Mouse (Mus musculus) spleen, adult 2 months (tissue): ENCODE measurements around the gene Akna. TPM values are rescaled to one million over a fixed set of nuclear protein-coding genes. Genes with fewer than 3 reads are reported as not detected.

Experiments used
- DNase-seq, 2 experiments: peaks; one replicate each; pipeline versions ENCODE4 v3.0.0 to v3.0.0-alpha.2; 2012 to 2021; ENCODE audit warnings: low spot score in 2 of 2, low read depth in 1 of 2
- H3K27ac ChIP-seq: fragments of 200-500 bp; 2 replicates; pipeline ENCODE4 v1.5.1; 2012; ENCODE audit warnings: low read length, inconsistent platforms; ENCODE audit not compliant: insufficient read depth
- H3K27me3 ChIP-seq: fragments of 200-500 bp; 2 replicates; pipeline ENCODE4 v1.6.1; 2012; ENCODE audit warnings: mild to moderate bottlenecking, moderate library complexity, low read length, inconsistent platforms; ENCODE audit not compliant: control insufficient read depth, insufficient read depth
- H3K36me3 ChIP-seq: fragments of 200-500 bp; 2 replicates; pipeline ENCODE4 v1.6.1; 2012; ENCODE audit warnings: mild to moderate bottlenecking, low read length, inconsistent platforms; ENCODE audit not compliant: control insufficient read depth, insufficient read depth
- H3K4me1 ChIP-seq: fragments of 200-500 bp; 2 replicates; pipeline ENCODE4 v1.6.1; 2011; ENCODE audit warnings: inconsistent platforms; ENCODE audit not compliant: control insufficient read depth, insufficient read depth, insufficient read length
- H3K4me3 ChIP-seq: fragments of 200-500 bp; 2 replicates; pipeline ENCODE4 v1.5.1; 2011; ENCODE audit warnings: mild to moderate bottlenecking, inconsistent platforms; ENCODE audit not compliant: insufficient read depth, insufficient read length; ENCODE audit errors: extremely low read depth
- CTCF ChIP-seq: fragments of 200-500 bp; IDR thresholded peaks from 2 replicates; pipeline ENCODE4 v1.5.1; 2011; ENCODE audit warnings: mild to moderate bottlenecking, inconsistent platforms; ENCODE audit not compliant: insufficient read depth, insufficient read length, insufficient replicate concordance; ENCODE audit errors: extremely low read depth
- POLR2A ChIP-seq: fragments of 200-500 bp; IDR thresholded peaks from 2 replicates; pipeline ENCODE4 v1.6.1; 2011; ENCODE audit warnings: low read depth, low read length, inconsistent platforms
- WGBS: fragments of 180-500 bp; shearing (Covaris S2); methylation state at CpG from one replicate; pipeline ENCODE4 v1.1.7; 2018; 5-methylcytosine and 5-hydroxymethylcytosine counted together
- polyA plus RNA-seq: library from polyadenylated mRNA; depleted of rRNA; stranded (reverse); fragments of >200 nt; gene quantifications from 2 replicates; pipeline ENCODE4 v1.2.3, GENCODE M21; 2012

Akna gene
- polyA plus RNA-seq, 1 experiment: 94.1 TPM

- TF ChIP-seq POLR2A (no peak), CTCF (no peak)
- Histone ChIP-seq H3K36me3 (no peaks in the 10 kb centered on the region), H3K27ac (no peak overlapping the region), H3K4me3 (no peak overlapping the region), H3K4me1 (no peaks in the 10 kb centered on the region), H3K27me3 (no peaks in the 10 kb centered on the region)
- no peak for DNase-seq
- 91% methylated on average over 7 of the region's 7 CpGs for WGBS
Measured at GRCm38 (mm10) chr4:63440262-63440661, 37.1 kb upstream of the Akna start.

GRCm38 (mm10) chr4:63437968-63438367 is 34.8 kb upstream of the Akna start:
- H3K4me3 ChIP-seq: no peak overlapping the region
- no peaks in the 10 kb centered on the region for H3K27me3 ChIP-seq
- no peaks in the 10 kb centered on the region for H3K4me1 ChIP-seq
- WGBS: 92% methylated on average over 5 of the region's 5 CpGs
- DNase-seq: no peak
- TF ChIP-seq POLR2A (no peak), CTCF (no peak)
- H3K36me3 ChIP-seq: no peaks in the 10 kb centered on the region
- no peak overlapping the region for H3K27ac ChIP-seq

- H3K4me3 ChIP-seq: no peak overlapping the region
- TF ChIP-seq POLR2A (no peak), CTCF (no peak)
- H3K27me3 ChIP-seq: no peaks in the 10 kb centered on the region
- H3K36me3 ChIP-seq: no peaks in the 10 kb centered on the region
- no peaks in the 10 kb centered on the region for H3K4me1 ChIP-seq
- DNase-seq: no peak
- 90% methylated on average over 16 of the region's 16 CpGs for WGBS
- H3K27ac ChIP-seq: no peak overlapping the region
Measured at GRCm38 (mm10) chr4:63437119-63437815, 34.1 kb upstream of the Akna start.

- Histone ChIP-seq H3K27ac (no peak overlapping the region), H3K4me3 (no peak overlapping the region), H3K4me1 (no peaks in the 10 kb centered on the region), H3K36me3 (no peaks in the 10 kb centered on the region), H3K27me3 (no peaks in the 10 kb centered on the region)
- no peak for DNase-seq
- WGBS: 90% methylated on average over 9 of the region's 9 CpGs
- TF ChIP-seq CTCF (no peak), POLR2A (no peak)
Measured at GRCm38 (mm10) chr4:63435402-63435801, 32.2 kb upstream of the Akna start.

GRCm38 (mm10) chr4:63431098-63431497 is 27.9 kb upstream of the Akna start:
- 74% methylated on average over 5 of the region's 5 CpGs for WGBS
- no peaks in the 10 kb centered on the region for H3K27me3 ChIP-seq

GRCm38 (mm10) chr4:63430357-63430756 is 27.2 kb upstream of the Akna start:
- no peaks in the 10 kb centered on the region for H3K4me1 ChIP-seq
- H3K27me3 ChIP-seq: no peaks in the 10 kb centered on the region
- no peak for DNase-seq
- H3K4me3 ChIP-seq: no peak overlapping the region
- TF ChIP-seq POLR2A: no peak
- TF ChIP-seq CTCF: no peak
- no peaks in the 10 kb centered on the region for H3K36me3 ChIP-seq
- H3K27ac ChIP-seq: no peak overlapping the region
- WGBS: 71% methylated on average over 3 of the region's 3 CpGs

More at GRCm38 (mm10) chr4:63431098-63431497, 27.9 kb upstream of the Akna start:
- DNase-seq: no peak
- Histone ChIP-seq H3K36me3 (no peaks in the 10 kb centered on the region), H3K4me1 (no peaks in the 10 kb centered on the region), H3K4me3 (no peak overlapping the region), H3K27ac (no peak overlapping the region)
- no peak for TF ChIP-seq CTCF
- no peak for TF ChIP-seq POLR2A

GRCm38 (mm10) chr4:63426308-63426707 is 23.2 kb upstream of the Akna start:
- H3K4me1 ChIP-seq: no peaks in the 10 kb centered on the region
- TF ChIP-seq POLR2A (no peak), CTCF (no peak)

More at GRCm38 (mm10) chr4:63426308-63426707, 23.2 kb upstream of the Akna start:
- WGBS: 89% methylated on average over 8 of the region's 8 CpGs
- no peaks in the 10 kb centered on the region for H3K36me3 ChIP-seq
- H3K4me3 ChIP-seq: no peak overlapping the region
- no peak overlapping the region for H3K27ac ChIP-seq
- DNase-seq: no peak
- no peaks in the 10 kb centered on the region for H3K27me3 ChIP-seq
